Mouse (Mus musculus): ENCODE results near the gene Ifnar1. TPM values are rescaled to one million over a fixed set of nuclear protein-coding genes. Genes with fewer than 3 reads are reported as not detected.

Ifnar1 gene
- polyA plus RNA-seq, 1 experiment from 2014 or later, result 51.9 TPM

DNA sequence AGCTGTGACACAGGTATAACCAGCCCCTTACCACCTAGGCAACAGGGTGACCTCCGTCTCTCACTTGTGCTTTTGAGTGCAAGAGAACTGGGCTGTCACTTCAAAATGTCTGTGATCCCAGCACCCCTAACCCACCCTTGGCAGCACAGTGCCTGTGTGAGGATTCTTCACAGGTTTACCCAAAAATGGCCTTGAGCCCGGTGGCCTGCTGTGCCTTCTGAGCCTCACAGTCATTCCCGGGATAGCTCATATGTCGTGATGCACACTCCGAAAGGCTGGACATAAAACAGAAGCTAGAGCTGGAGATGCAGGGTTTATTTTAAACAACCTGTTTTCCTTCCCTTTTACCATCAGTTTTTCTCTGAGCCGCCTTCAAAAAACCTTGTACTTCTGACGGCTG, 19.7 kb downstream of the Ifnar1 start:
- no peak for DNase-seq (ENCODE audit: low spot score)
- Histone ChIP-seq H3K4me1 (replicated peaks; ENCODE audit: control insufficient read depth, insufficient read depth, low read length) (no peaks in the 10 kb centered on the region), H3K4me3 (ENCODE audit: low read depth, low read length) (no peak overlapping the region), H3K9me3 (ENCODE audit: control insufficient read depth, low read length) (no peaks in the 10 kb centered on the region), H3K4me2 (ENCODE audit: low read length) (no peak overlapping the region), H3K9ac (ENCODE audit: low read length) (no peak overlapping the region), H3K27ac (ENCODE audit: low read depth) (no peak overlapping the region), H3K27me3 (replicated peaks; ENCODE audit: control insufficient read depth, insufficient read depth, low read length) (no peaks in the 10 kb centered on the region), H3K36me3 (ENCODE audit: control insufficient read depth, insufficient read depth, low read length) (peaks cover 71% of the 10 kb centered on the region)
- no peak for ATAC-seq (replicated peaks; ENCODE audit: low FRiP score, low TSS enrichment, low read depth)
- 82% methylated on average over 7 of the region's 7 CpGs for WGBS

DNA sequence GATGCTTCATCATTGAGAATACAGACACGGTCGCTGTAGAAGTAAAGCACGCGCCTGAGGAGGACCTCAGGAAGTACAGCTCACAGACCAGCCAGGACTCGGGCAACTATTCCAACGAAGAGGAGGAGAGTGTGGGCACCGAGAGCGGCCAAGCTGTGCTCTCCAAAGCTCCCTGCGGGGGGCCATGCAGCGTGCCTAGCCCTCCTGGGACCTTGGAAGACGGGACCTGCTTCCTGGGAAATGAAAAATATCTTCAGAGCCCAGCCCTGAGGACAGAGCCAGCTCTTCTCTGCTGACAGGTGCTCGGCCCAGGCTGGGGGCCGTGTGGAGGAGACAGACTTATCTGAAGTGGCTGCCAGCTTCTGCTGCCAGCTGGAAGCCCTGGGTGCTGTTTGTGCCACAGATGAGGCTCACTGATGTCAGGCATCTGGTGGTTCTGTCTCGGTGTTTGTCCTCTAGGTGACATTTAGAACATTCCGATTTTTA, 20.1 kb downstream of the Ifnar1 start:
- Histone ChIP-seq H3K4me3 (ENCODE audit: low read depth, low read length) (no peak overlapping the region), H3K27ac (ENCODE audit: low read depth) (no peak overlapping the region), H3K9ac (ENCODE audit: low read length) (no peak overlapping the region), H3K4me1 (replicated peaks; ENCODE audit: control insufficient read depth, insufficient read depth, low read length) (no peaks in the 10 kb centered on the region), H3K27me3 (replicated peaks; ENCODE audit: control insufficient read depth, insufficient read depth, low read length) (no peaks in the 10 kb centered on the region), H3K4me2 (ENCODE audit: low read length) (no peak overlapping the region), H3K36me3 (ENCODE audit: control insufficient read depth, insufficient read depth, low read length) (peaks cover 69% of the 10 kb centered on the region), H3K9me3 (ENCODE audit: control insufficient read depth, low read length) (no peaks in the 10 kb centered on the region)
- DNase-seq (ENCODE audit: low spot score) (no peak), ATAC-seq (replicated peaks; ENCODE audit: low FRiP score, low TSS enrichment, low read depth) (no peak)
- WGBS, result 89% methylated on average over 15 of the region's 15 CpGs

GRCm38 (mm10) chr16:91506396-91506795, 21.4 kb downstream of the Ifnar1 start:
- 94% methylated on average over 12 of the region's 12 CpGs for WGBS
- no peak for DNase-seq (ENCODE audit: low spot score)
- Histone ChIP-seq H3K4me3 (ENCODE audit: low read depth, low read length) (no peak overlapping the region), H3K27ac (ENCODE audit: low read depth) (no peak overlapping the region), H3K36me3 (ENCODE audit: control insufficient read depth, insufficient read depth, low read length) (peaks cover 57% of the 10 kb centered on the region), H3K4me1 (replicated peaks; ENCODE audit: control insufficient read depth, insufficient read depth, low read length) (no peaks in the 10 kb centered on the region), H3K4me2 (ENCODE audit: low read length) (no peak overlapping the region), H3K9me3 (ENCODE audit: control insufficient read depth, low read length) (no peaks in the 10 kb centered on the region), H3K9ac (ENCODE audit: low read length) (no peak overlapping the region), H3K27me3 (replicated peaks; ENCODE audit: control insufficient read depth, insufficient read depth, low read length) (no peaks in the 10 kb centered on the region)
- no peak for ATAC-seq (replicated peaks; ENCODE audit: low FRiP score, low TSS enrichment, low read depth)

DNA sequence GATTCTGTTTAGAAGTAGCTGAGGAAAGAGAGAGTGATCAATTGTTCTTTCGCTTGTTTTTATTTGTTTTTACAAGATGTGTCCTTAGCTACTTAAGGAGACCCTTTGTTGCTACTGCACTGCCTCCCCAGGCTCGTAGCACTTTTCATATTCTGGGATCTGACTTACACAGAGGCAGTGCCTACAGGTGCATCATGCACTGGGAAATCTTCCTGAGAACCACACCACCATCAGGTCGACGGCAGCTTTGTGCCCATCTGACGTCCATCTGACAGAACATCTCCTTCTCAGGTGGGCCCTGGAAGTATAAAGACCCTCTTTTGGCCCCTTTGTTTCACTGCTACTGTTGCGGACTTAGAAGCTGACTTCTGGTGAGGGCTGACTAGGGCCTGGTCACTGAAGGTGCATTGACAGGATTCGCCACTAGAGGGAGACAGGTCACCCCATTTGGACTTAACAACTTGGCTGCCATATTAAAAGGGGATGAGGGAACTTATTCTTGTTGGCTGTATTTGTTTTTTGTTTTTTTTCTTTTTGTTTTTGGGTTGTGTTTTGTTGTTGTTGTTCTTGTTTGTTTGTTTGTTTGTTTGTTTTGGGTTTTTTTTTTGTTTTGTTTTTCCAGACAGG, 27.2 kb downstream of the Ifnar1 start:
- 31% methylated on average over 7 of the region's 7 CpGs for WGBS
- Histone ChIP-seq H3K4me1 (replicated peaks; ENCODE audit: control insufficient read depth, insufficient read depth, low read length) (no peaks in the 10 kb centered on the region), H3K9ac (ENCODE audit: low read length) (no peak overlapping the region), H3K27me3 (replicated peaks; ENCODE audit: control insufficient read depth, insufficient read depth, low read length) (no peaks in the 10 kb centered on the region), H3K4me2 (ENCODE audit: low read length) (no peak overlapping the region), H3K27ac (ENCODE audit: low read depth) (no peak overlapping the region), H3K9me3 (ENCODE audit: control insufficient read depth, low read length) (no peaks in the 10 kb centered on the region), H3K4me3 (ENCODE audit: low read depth, low read length) (no peak overlapping the region), H3K36me3 (ENCODE audit: control insufficient read depth, insufficient read depth, low read length) (peaks cover 5% of the 10 kb centered on the region)
- DNase-seq (ENCODE audit: low spot score) (peak; percentile 94), ATAC-seq (replicated peaks; ENCODE audit: low FRiP score, low TSS enrichment, low read depth) (peak; percentile 65; the same call in 1 of the 2 replicates)

- no peak overlapping the region for H3K4me3 ChIP-seq (ENCODE audit: low read depth, low read length)
- H3K9me3 ChIP-seq (ENCODE audit: control insufficient read depth, low read length), result no peaks in the 10 kb centered on the region
- no peak overlapping the region for H3K9ac ChIP-seq (ENCODE audit: low read length)
- ATAC-seq (replicated peaks; ENCODE audit: low FRiP score, low TSS enrichment, low read depth) (no peak; the same call in 1 of the 2 replicates), DNase-seq (ENCODE audit: low spot score) (no peak)
- no peaks in the 10 kb centered on the region; the same call in 1 of the 2 replicates for H3K36me3 ChIP-seq (ENCODE audit: control insufficient read depth, insufficient read depth, low read length)
- no peaks in the 10 kb centered on the region for H3K4me1 ChIP-seq (replicated peaks; ENCODE audit: control insufficient read depth, insufficient read depth, low read length)
- H3K4me2 ChIP-seq (ENCODE audit: low read length), result no peak overlapping the region
- no peak overlapping the region for H3K27ac ChIP-seq (ENCODE audit: low read depth)
- 95% methylated on average over 6 of the region's 6 CpGs for WGBS
- no peaks in the 10 kb centered on the region for H3K27me3 ChIP-seq (replicated peaks; ENCODE audit: control insufficient read depth, insufficient read depth, low read length)
These were observed 28.1 kb downstream of the Ifnar1 start for GRCm38 (mm10) chr16:91513099-91513498.

GRCm38 (mm10) chr16:91517020-91517419, 32.0 kb downstream of the Ifnar1 start:
- H3K4me3 ChIP-seq (ENCODE audit: low read depth, low read length), result no peak overlapping the region
- H3K36me3 ChIP-seq (ENCODE audit: control insufficient read depth, insufficient read depth, low read length), result no peaks in the 10 kb centered on the region
- no peak overlapping the region for H3K9ac ChIP-seq (ENCODE audit: low read length)
- no peak for ATAC-seq (replicated peaks; ENCODE audit: low FRiP score, low TSS enrichment, low read depth)
- DNase-seq (ENCODE audit: low spot score), result no peak
- H3K4me2 ChIP-seq (ENCODE audit: low read length), result no peak overlapping the region
- no peak overlapping the region for H3K27ac ChIP-seq (ENCODE audit: low read depth)
- no peaks in the 10 kb centered on the region for H3K27me3 ChIP-seq (replicated peaks; ENCODE audit: control insufficient read depth, insufficient read depth, low read length)
- H3K4me1 ChIP-seq (replicated peaks; ENCODE audit: control insufficient read depth, insufficient read depth, low read length), result no peaks in the 10 kb centered on the region
- no peaks in the 10 kb centered on the region for H3K9me3 ChIP-seq (ENCODE audit: control insufficient read depth, low read length)
- 73% methylated on average over 7 of the region's 7 CpGs for WGBS

GRCm38 (mm10) chr16:91522040-91522439, 37.0 kb downstream of the Ifnar1 start:
- no peak for ATAC-seq (replicated peaks; ENCODE audit: low FRiP score, low TSS enrichment, low read depth)
- DNase-seq (ENCODE audit: low spot score), result no peak
- Histone ChIP-seq H3K27me3 (replicated peaks; ENCODE audit: control insufficient read depth, insufficient read depth, low read length) (no peaks in the 10 kb centered on the region), H3K27ac (ENCODE audit: low read depth) (no peak overlapping the region), H3K36me3 (ENCODE audit: control insufficient read depth, insufficient read depth, low read length) (no peaks in the 10 kb centered on the region), H3K9me3 (ENCODE audit: control insufficient read depth, low read length) (no peaks in the 10 kb centered on the region), H3K9ac (ENCODE audit: low read length) (no peak overlapping the region), H3K4me2 (ENCODE audit: low read length) (no peak overlapping the region), H3K4me1 (replicated peaks; ENCODE audit: control insufficient read depth, insufficient read depth, low read length) (no peaks in the 10 kb centered on the region), H3K4me3 (ENCODE audit: low read depth, low read length) (no peak overlapping the region)
- WGBS, result 57% methylated on average over 5 of the region's 5 CpGs

GRCm38 (mm10) chr16:91522479-91523309, 37.7 kb downstream of the Ifnar1 start:
- DNase-seq (ENCODE audit: low spot score) (no peak), ATAC-seq (replicated peaks; ENCODE audit: low FRiP score, low TSS enrichment, low read depth) (no peak)

More at GRCm38 (mm10) chr16:91522479-91523309, 37.7 kb downstream of the Ifnar1 start:
- H3K4me1 ChIP-seq (replicated peaks; ENCODE audit: control insufficient read depth, insufficient read depth, low read length), result no peaks in the 10 kb centered on the region
- no peak overlapping the region for H3K4me2 ChIP-seq (ENCODE audit: low read length)
- H3K9ac ChIP-seq (ENCODE audit: low read length), result no peak overlapping the region
- no peaks in the 10 kb centered on the region for H3K27me3 ChIP-seq (replicated peaks; ENCODE audit: control insufficient read depth, insufficient read depth, low read length)
- H3K36me3 ChIP-seq (ENCODE audit: control insufficient read depth, insufficient read depth, low read length), result no peaks in the 10 kb centered on the region
- 79% methylated on average over 18 of the region's 18 CpGs for WGBS
- no peaks in the 10 kb centered on the region for H3K9me3 ChIP-seq (ENCODE audit: control insufficient read depth, low read length)
- no peak overlapping the region for H3K4me3 ChIP-seq (ENCODE audit: low read depth, low read length)
- H3K27ac ChIP-seq (ENCODE audit: low read depth), result no peak overlapping the region
